Mouse (Mus musculus): ENCODE data around the gene Gja4. TPM values are rescaled to one million over a fixed set of nuclear protein-coding genes. Genes with fewer than 3 reads are reported as not detected.

The Gja4 gene
- polyA plus RNA-seq, 1 experiment, result 2.4 TPM

DNA sequence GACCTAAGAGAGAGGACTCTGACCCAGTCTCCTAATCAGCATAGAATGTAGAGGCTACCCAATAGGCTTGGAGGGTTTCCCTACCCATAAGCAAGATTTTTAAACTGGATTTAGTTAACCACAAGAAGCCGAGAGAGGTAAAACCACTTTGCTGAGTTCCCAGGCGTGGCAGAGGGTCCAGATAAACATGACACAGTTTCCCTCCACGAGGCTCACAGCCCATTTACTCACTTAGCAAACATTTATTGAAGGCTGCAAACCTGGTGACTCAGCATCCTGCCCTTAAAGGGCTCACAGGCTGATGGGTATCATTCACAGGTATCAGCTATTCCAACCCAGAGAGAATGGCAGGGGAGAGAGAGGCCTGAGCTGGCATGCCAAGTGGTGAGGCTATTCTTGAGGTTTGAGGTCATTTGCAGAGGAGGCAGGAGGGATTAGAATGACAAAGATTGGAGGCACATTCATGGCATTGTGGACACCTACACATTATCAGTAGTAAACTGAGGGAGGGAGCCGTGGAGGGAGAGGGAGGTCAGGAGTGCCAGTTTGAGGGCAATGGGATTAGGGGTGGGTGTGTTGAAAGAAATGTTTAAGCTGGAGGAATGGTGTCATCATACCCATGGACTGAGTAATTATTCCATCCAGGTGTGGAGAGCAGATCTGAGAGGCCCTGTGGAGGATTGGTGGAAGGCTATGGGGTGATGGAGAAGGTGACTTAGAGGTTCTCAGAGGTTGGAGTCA lies 35.9 kb upstream of the Gja4 start:
- Histone ChIP-seq H3K4me1 (ENCODE audit: control insufficient read depth, insufficient read depth, low read length) (no peaks in the 10 kb centered on the region), H3K27ac (ENCODE audit: control insufficient read depth, insufficient read depth, low read depth, low read length) (no peak overlapping the region), H3K27me3 (ENCODE audit: control insufficient read depth, insufficient read depth, low read length) (no peaks in the 10 kb centered on the region), H3K4me3 (ENCODE audit: control insufficient read depth, low read depth, low read length) (no peak overlapping the region), H3K36me3 (ENCODE audit: control insufficient read depth, insufficient read depth, low read length) (no peaks in the 10 kb centered on the region)
- TF ChIP-seq CTCF (IDR thresholded peaks at IDR 0.05; ENCODE audit: control insufficient read depth, insufficient read depth, insufficient replicate concordance, low read depth, low read length), result no peak
- TF ChIP-seq POLR2A (IDR thresholded peaks at IDR 0.05; ENCODE audit: control insufficient read depth, low read depth, low read length), result no peak

DNA sequence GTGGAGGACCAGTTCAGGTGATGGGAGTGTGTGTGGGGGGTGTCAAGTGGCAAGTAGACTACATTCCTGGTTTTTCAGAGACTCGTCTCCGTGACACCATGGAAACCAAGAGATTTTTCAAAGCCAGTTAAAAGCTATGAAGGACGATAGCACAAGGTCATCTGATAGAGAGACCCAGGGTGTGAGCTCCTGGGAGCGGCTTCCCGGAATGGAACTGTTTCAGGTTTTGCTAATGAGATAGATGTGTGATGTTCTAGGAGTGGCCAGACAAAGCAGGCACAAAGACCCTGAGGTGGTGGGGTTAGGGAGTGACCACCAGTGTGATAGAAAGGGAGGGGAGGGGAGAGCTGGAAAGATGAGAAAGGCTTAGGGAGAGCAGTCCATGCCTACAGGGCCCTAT lies 31.2 kb upstream of the Gja4 start:
- Histone ChIP-seq H3K27ac (ENCODE audit: control insufficient read depth, insufficient read depth, low read depth, low read length) (no peak overlapping the region), H3K4me3 (ENCODE audit: control insufficient read depth, low read depth, low read length) (no peak overlapping the region), H3K27me3 (ENCODE audit: control insufficient read depth, insufficient read depth, low read length) (no peaks in the 10 kb centered on the region), H3K4me1 (ENCODE audit: control insufficient read depth, insufficient read depth, low read length) (peaks cover 10% of the 10 kb centered on the region), H3K36me3 (ENCODE audit: control insufficient read depth, insufficient read depth, low read length) (no peaks in the 10 kb centered on the region)
- TF ChIP-seq CTCF (IDR thresholded peaks at IDR 0.05; ENCODE audit: control insufficient read depth, insufficient read depth, insufficient replicate concordance, low read depth, low read length), result no peak
- no peak for TF ChIP-seq POLR2A (IDR thresholded peaks at IDR 0.05; ENCODE audit: control insufficient read depth, low read depth, low read length)

DNA sequence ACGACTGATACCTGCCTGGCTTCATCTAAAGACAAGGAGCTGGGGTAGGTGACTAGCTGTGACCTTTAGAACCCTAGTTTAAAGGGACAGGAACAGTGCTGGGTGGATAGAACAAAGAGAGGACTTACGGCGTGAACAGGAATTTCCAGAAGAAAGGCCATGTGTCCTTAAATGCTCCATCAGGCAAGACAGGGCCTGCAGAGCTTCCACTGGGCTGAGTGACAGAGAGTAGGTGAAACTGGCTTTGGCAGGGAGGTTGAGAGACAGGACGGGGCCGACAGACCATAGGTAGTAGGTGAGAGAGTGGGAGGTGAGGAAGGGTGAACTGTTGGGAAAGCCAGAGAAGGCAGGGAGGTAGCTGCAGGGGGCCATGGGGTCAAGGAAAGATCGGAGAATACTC lies 27.5 kb upstream of the Gja4 start:
- TF ChIP-seq CTCF (IDR thresholded peaks at IDR 0.05; ENCODE audit: control insufficient read depth, insufficient read depth, insufficient replicate concordance, low read depth, low read length) (no peak), POLR2A (IDR thresholded peaks at IDR 0.05; ENCODE audit: control insufficient read depth, low read depth, low read length) (no peak)
- Histone ChIP-seq H3K27me3 (ENCODE audit: control insufficient read depth, insufficient read depth, low read length) (no peaks in the 10 kb centered on the region), H3K4me3 (ENCODE audit: control insufficient read depth, low read depth, low read length) (peak overlapping the region; percentile 58), H3K27ac (ENCODE audit: control insufficient read depth, insufficient read depth, low read depth, low read length) (no peak overlapping the region), H3K36me3 (ENCODE audit: control insufficient read depth, insufficient read depth, low read length) (no peaks in the 10 kb centered on the region), H3K4me1 (ENCODE audit: control insufficient read depth, insufficient read depth, low read length) (peaks cover 10% of the 10 kb centered on the region)

DNA sequence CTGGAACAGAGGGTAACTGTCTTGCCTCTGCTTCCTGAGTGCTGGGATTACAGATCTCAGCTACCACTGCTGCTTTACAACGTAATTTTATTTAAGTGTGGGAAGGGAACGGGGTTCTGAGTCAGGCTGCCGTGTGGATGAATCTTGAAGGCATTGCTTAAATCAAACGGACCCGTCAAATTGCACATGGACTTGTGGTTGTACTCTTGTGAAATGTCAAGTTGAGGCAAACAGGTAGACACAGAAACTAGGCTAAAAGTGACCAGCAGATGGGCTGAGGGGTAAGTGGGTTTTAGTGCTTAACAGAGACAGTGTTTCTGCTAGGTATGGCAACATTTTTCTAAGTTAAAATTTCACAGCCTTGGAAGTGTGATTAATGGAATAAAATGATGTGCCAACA lies 23.8 kb upstream of the Gja4 start:
- H3K36me3 ChIP-seq (ENCODE audit: control insufficient read depth, insufficient read depth, low read length), result no peaks in the 10 kb centered on the region
- H3K4me1 ChIP-seq (ENCODE audit: control insufficient read depth, insufficient read depth, low read length), result peaks cover 7% of the 10 kb centered on the region
- no peak overlapping the region for H3K27ac ChIP-seq (ENCODE audit: control insufficient read depth, insufficient read depth, low read depth, low read length)
- no peaks in the 10 kb centered on the region for H3K27me3 ChIP-seq (ENCODE audit: control insufficient read depth, insufficient read depth, low read length)
- no peak overlapping the region for H3K4me3 ChIP-seq (ENCODE audit: control insufficient read depth, low read depth, low read length)
- TF ChIP-seq CTCF (IDR thresholded peaks at IDR 0.05; ENCODE audit: control insufficient read depth, insufficient read depth, insufficient replicate concordance, low read depth, low read length) (no peak), POLR2A (IDR thresholded peaks at IDR 0.05; ENCODE audit: control insufficient read depth, low read depth, low read length) (no peak)

- no peaks in the 10 kb centered on the region for H3K27me3 ChIP-seq (ENCODE audit: control insufficient read depth, insufficient read depth, low read length)
- H3K36me3 ChIP-seq (ENCODE audit: control insufficient read depth, insufficient read depth, low read length), result no peaks in the 10 kb centered on the region
- no peak overlapping the region for H3K4me3 ChIP-seq (ENCODE audit: control insufficient read depth, low read depth, low read length)
- H3K4me1 ChIP-seq (ENCODE audit: control insufficient read depth, insufficient read depth, low read length), result peaks cover 10% of the 10 kb centered on the region
- TF ChIP-seq POLR2A (IDR thresholded peaks at IDR 0.05; ENCODE audit: control insufficient read depth, low read depth, low read length) (no peak), CTCF (IDR thresholded peaks at IDR 0.05; ENCODE audit: control insufficient read depth, insufficient read depth, insufficient replicate concordance, low read depth, low read length) (no peak)
- no peak overlapping the region for H3K27ac ChIP-seq (ENCODE audit: control insufficient read depth, insufficient read depth, low read depth, low read length)
Measured at GRCm38 (mm10) chr4:127334870-127335504, 21.1 kb upstream of the Gja4 start.

DNA sequence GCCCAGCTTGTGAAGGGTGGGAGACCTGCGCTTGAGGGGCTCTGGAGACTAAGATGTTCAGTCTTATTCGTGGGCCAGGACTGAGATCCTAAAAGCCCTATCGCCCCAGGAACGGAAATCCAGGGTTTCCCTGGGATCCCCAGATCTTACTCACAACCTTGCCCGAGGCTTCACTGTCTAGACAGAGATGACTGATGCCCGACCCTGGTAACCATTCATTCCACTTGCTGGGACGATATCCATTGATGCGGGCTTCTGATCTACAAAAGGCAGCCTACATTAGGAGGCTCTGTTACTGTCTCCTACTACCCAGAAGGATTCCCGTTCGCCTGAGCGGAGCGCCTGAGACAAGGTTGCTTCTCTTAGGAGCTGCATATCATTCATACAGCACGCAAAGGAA lies 17.3 kb upstream of the Gja4 start:
- Histone ChIP-seq H3K36me3 (ENCODE audit: control insufficient read depth, insufficient read depth, low read length) (no peaks in the 10 kb centered on the region), H3K4me3 (ENCODE audit: control insufficient read depth, low read depth, low read length) (no peak overlapping the region), H3K27me3 (ENCODE audit: control insufficient read depth, insufficient read depth, low read length) (no peaks in the 10 kb centered on the region), H3K4me1 (ENCODE audit: control insufficient read depth, insufficient read depth, low read length) (peaks cover 14% of the 10 kb centered on the region), H3K27ac (ENCODE audit: control insufficient read depth, insufficient read depth, low read depth, low read length) (no peak overlapping the region)
- TF ChIP-seq CTCF (IDR thresholded peaks at IDR 0.05; ENCODE audit: control insufficient read depth, insufficient read depth, insufficient replicate concordance, low read depth, low read length) (no peak), POLR2A (IDR thresholded peaks at IDR 0.05; ENCODE audit: control insufficient read depth, low read depth, low read length) (no peak)

GRCm38 (mm10) chr4:127330181-127331100 lies 16.6 kb upstream of the Gja4 start, which contains the start of gene Gjb3:
TSS of gene Gjb3 (minus strand) at chr4:127330844.
- TF ChIP-seq CTCF (IDR thresholded peaks at IDR 0.05; ENCODE audit: control insufficient read depth, insufficient read depth, insufficient replicate concordance, low read depth, low read length) (no peak), POLR2A (IDR thresholded peaks at IDR 0.05; ENCODE audit: control insufficient read depth, low read depth, low read length) (no peak)
- Histone ChIP-seq H3K27me3 (ENCODE audit: control insufficient read depth, insufficient read depth, low read length) (no peaks in the 10 kb centered on the region), H3K27ac (ENCODE audit: control insufficient read depth, insufficient read depth, low read depth, low read length) (no peak within 1 kb of the TSS), H3K4me3 (ENCODE audit: control insufficient read depth, low read depth, low read length) (peak within 1 kb of the TSS; percentile 14; the same call in 1 of the 2 replicates), H3K4me1 (ENCODE audit: control insufficient read depth, insufficient read depth, low read length) (peaks cover 14% of the 10 kb centered on the region), H3K36me3 (ENCODE audit: control insufficient read depth, insufficient read depth, low read length) (no peaks in the 10 kb centered on the region)

All from testis, adult 2 months (tissue).